Mouse (Mus musculus): ENCODE results near the gene Prr11. TPM values are rescaled to one million over a fixed set of nuclear protein-coding genes. Genes with fewer than 3 reads are reported as not detected.

Prr11 gene
- total RNA-seq (2022), result under 1 TPM; 0.15 to 0.50 (median 0.43) TPM

- no peak for DNase-seq (ENCODE audit: low spot score in 2 of 2)
Measured at GRCm38 (mm10) chr11:87108409-87108754, at the start of gene Prr11. Prr11 (minus strand) TSS chr11:87108708.

GRCm38 (mm10) chr11:87158012-87158411 is 49.5 kb upstream of the Prr11 start:
- no peak for DNase-seq (ENCODE audit: low spot score in 2 of 2)

- no peak for DNase-seq (ENCODE audit: low spot score in 2 of 2)
Measured at GRCm38 (mm10) chr11:87136233-87136632, 27.7 kb upstream of the Prr11 start.

GRCm38 (mm10) chr11:87126824-87127816 is 18.6 kb upstream of the Prr11 start, which contains the start of gene Trim37:
Trim37 (plus strand) TSS chr11:87127077.
- DNase-seq (ENCODE audit: low spot score in 2 of 2), result peak; percentile 69 to 93

- DNase-seq (ENCODE audit: low spot score in 2 of 2), result no peak
Measured at GRCm38 (mm10) chr11:87126281-87126823, 17.8 kb upstream of the Prr11 start.

- DNase-seq (ENCODE audit: low spot score in 2 of 2), result no peak
Measured at GRCm38 (mm10) chr11:87125562-87125961, 17.1 kb upstream of the Prr11 start.

- no peak for DNase-seq (ENCODE audit: low spot score in 2 of 2)
Measured at GRCm38 (mm10) chr11:87121864-87122263, 13.4 kb upstream of the Prr11 start.

- DNase-seq (ENCODE audit: low spot score in 2 of 2), result no peak
Measured at GRCm38 (mm10) chr11:87110172-87110909, 1.8 kb upstream of the Prr11 start.

- no peak for DNase-seq (ENCODE audit: low spot score in 2 of 2)
Measured at GRCm38 (mm10) chr11:87109519-87110171, 1.1 kb upstream of the Prr11 start.

GRCm38 (mm10) chr11:87108755-87109518 is 429 bp upstream of the Prr11 start, which contains the start of gene Ska2:
Ska2 (plus strand) TSS chr11:87109234.
- DNase-seq (ENCODE audit: low spot score in 2 of 2), result peak; percentile 92 to 99

GRCm38 (mm10) chr11:87087142-87087541 is 21.4 kb downstream of the Prr11 start:
- DNase-seq (ENCODE audit: low spot score in 2 of 2), result no peak

- peak; percentile 60 to 66 for DNase-seq (ENCODE audit: low spot score in 2 of 2)
Measured at GRCm38 (mm10) chr11:87086290-87086984, 22.1 kb downstream of the Prr11 start, which contains the start of gene Smg8. Smg8 (minus strand) TSS chr11:87086774.

- no peak for DNase-seq (ENCODE audit: low spot score in 2 of 2)
Measured at GRCm38 (mm10) chr11:87085461-87085860, 23.0 kb downstream of the Prr11 start.

GRCm38 (mm10) chr11:87083712-87084111 is 24.8 kb downstream of the Prr11 start:
- no peak for DNase-seq (ENCODE audit: low spot score in 2 of 2)

GRCm38 (mm10) chr11:87073866-87074440 is 34.6 kb downstream of the Prr11 start, which contains the start of gene Gdpd1:
Gdpd1 (minus strand) TSS chr11:87074062.
- peak; percentile 82 to 83 for DNase-seq (ENCODE audit: low spot score in 2 of 2)

GRCm38 (mm10) chr11:87073343-87073865 is 35.1 kb downstream of the Prr11 start:
- peak; percentile 61 to 74 for DNase-seq (ENCODE audit: low spot score in 2 of 2)

GRCm38 (mm10) chr11:87062087-87062486 is 46.4 kb downstream of the Prr11 start:
- DNase-seq (ENCODE audit: low spot score in 2 of 2), result no peak

GRCm38 (mm10) chr11:87060410-87060809 is 48.1 kb downstream of the Prr11 start:
- no peak for DNase-seq (ENCODE audit: low spot score in 2 of 2)

- DNase-seq (ENCODE audit: low spot score in 2 of 2), result no peak
Measured at GRCm38 (mm10) chr11:87056286-87056685, 52.2 kb downstream of the Prr11 start.

Measured in left cerebral cortex, adult 8-10 months (tissue).